Mouse (Mus musculus) midbrain, embryonic 10.5 days (tissue): Measurements from ENCODE around the gene Gata2. TPM values are rescaled to one million over a fixed set of nuclear protein-coding genes. Genes with fewer than 3 reads are reported as not detected.

Experiments
- DNase-seq: peaks from one replicate; pipeline ENCODE4 v3.0.0-alpha.2; 2017; ENCODE audit warnings: low spot score
- H3K27ac ChIP-seq: fragments of 300-500 bp; sonication (generic); replicated peaks from 2 replicates; pipeline ENCODE4 v1.5.1; 2016; ENCODE audit warnings: mild to moderate bottlenecking
- H3K27me3 ChIP-seq: fragments of 300-500 bp; sonication (generic); 2 replicates; pipeline ENCODE4 v1.6.1; 2016; ENCODE audit warnings: low read depth, mild to moderate bottlenecking; ENCODE audit not compliant: poor library complexity, severe bottlenecking
- H3K36me3 ChIP-seq: fragments of 300-500 bp; sonication (generic); 2 replicates; pipeline ENCODE4 v1.6.1; 2016; ENCODE audit warnings: mild to moderate bottlenecking, moderate library complexity
- H3K4me1 ChIP-seq: fragments of 300-500 bp; sonication (generic); 2 replicates; pipeline ENCODE4 v1.6.1; 2016
- H3K4me3 ChIP-seq: fragments of 300-500 bp; sonication (generic); 2 replicates; pipeline ENCODE4 v1.5.1; 2016; ENCODE audit warnings: mild to moderate bottlenecking, moderate library complexity
- H3K9me3 ChIP-seq: fragments of 300-500 bp; sonication (generic); replicated peaks from 2 replicates; pipeline ENCODE4 v1.6.1; 2016; ENCODE audit warnings: mild to moderate bottlenecking
- WGBS: fragments of 180-500 bp; shearing (Covaris S2); methylation state at CpG from one replicate; pipeline ENCODE4 v1.1.7; 2016; 5-methylcytosine and 5-hydroxymethylcytosine counted together
- polyA plus RNA-seq: library from polyadenylated mRNA; unstranded; fragments of >200 nt; fragmentation: Nextera tagmentation; extraction: Ambion mirVana; gene quantifications from 2 replicates; pipeline ENCODE4 v1.2.1, GENCODE M21; 2016

The Gata2 gene
- polyA plus RNA-seq, 1 experiment from 2014 or later, result 19.3 TPM

DNA sequence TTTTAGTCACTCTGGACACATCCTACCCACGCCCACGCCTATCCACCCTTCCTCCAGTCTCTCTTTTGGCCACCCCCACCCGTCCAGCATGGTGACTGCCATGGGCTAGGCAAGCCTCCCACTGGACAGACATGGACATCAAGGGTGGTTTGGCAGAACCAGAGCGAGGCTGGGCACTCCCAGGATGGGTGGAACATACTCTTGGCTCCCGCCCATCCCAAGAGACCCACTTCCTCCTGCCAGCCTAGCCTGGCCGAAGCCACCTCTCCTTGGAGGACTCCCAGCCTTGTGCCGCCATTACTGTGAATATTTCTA is 11.7 kb downstream of the Gata2 start:
- peak; percentile 30 for DNase-seq
- H3K4me3 ChIP-seq, result no peak overlapping the region
- H3K36me3 ChIP-seq, result no peaks in the 10 kb centered on the region
- no peaks in the 10 kb centered on the region for H3K9me3 ChIP-seq
- peaks cover 39% of the 10 kb centered on the region for H3K4me1 ChIP-seq
- 13% methylated on average over 7 of the region's 7 CpGs for WGBS
- no peak overlapping the region for H3K27ac ChIP-seq
- H3K27me3 ChIP-seq, result peaks cover 95% of the 10 kb centered on the region

DNA sequence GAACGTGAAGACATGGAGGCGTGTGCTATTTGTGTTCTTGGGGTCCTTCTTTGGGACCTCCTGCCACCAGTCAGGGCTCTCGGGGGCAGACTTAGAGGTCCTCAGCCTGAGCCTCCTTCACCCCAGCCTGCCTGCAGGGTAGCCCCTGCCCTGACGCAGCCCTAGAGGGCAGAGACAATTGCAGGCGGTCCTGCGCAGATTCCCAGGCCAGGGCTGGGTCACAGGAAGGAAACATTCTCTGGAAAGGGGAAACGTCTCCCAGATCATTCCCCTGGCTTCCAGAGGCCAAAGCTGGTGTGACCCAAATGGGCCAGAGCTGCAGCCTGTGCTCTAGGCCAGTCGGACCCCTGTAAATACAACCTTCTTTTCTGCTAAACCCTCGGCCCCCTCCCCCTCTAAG is 12.2 kb downstream of the Gata2 start:
- DNase-seq, result peak; percentile 34
- WGBS, result 5% methylated on average over 9 of the region's 9 CpGs
- H3K4me1 ChIP-seq, result peaks cover 35% of the 10 kb centered on the region

DNA sequence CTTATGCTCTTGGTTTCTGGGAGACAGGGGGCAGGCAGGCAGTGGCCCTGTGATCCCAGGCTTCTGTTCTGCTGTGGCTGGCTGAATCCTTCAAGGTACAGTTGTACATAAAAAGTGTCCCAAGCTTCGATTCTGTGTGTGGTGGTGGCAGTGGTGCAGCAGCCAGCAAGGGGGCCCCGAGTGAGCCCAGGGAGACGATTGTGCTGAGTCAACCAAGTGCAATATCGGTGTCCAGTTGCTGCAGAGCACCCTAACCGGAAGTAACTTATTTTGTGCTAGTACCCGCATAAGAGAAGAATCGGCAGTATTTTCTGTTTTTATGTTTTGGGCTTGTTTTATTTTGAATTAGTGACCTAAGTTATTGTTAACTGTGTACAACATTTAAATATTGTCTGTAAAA is 12.9 kb downstream of the Gata2 start:
- DNase-seq, result no peak
- Histone ChIP-seq H3K4me3 (no peak overlapping the region), H3K4me1 (peaks cover 35% of the 10 kb centered on the region), H3K27ac (no peak overlapping the region), H3K36me3 (no peaks in the 10 kb centered on the region), H3K9me3 (no peaks in the 10 kb centered on the region), H3K27me3 (peaks cover 83% of the 10 kb centered on the region)
- 43% methylated on average over 7 of the region's 7 CpGs for WGBS

More for the DNA sequence above, 12.2 kb downstream of the Gata2 start:
- Histone ChIP-seq H3K27me3 (peaks cover 89% of the 10 kb centered on the region), H3K27ac (no peak overlapping the region), H3K4me3 (no peak overlapping the region), H3K36me3 (no peaks in the 10 kb centered on the region), H3K9me3 (no peaks in the 10 kb centered on the region)

DNA sequence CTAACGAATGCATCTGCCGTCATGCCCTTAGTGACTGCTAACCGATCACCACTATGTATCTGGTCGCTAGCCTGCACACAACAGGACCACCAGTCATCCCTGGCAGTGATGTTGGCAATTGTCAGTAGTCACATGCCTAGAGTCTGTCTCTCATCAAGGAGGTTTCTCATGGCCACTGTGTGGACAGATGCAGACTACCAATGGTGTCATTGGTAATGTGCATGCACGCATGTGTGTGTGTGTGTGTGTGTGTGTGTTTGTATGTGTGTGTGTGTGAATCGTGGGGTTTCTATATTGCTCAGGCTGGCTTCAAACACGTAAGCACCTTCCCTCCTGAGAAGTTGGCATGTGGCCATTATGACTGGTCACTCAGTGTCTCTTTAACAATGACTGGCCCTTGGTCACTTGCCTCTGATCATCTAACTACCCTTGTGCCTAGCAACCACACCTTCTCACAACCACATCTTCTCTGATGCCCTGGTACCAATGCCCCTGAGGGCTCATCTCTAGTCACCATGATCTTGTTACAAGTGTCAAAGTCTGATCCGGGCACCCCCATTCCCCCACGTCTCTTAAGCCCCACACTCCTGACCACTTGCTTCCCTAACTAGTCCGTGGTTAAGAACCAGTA is 13.8 kb downstream of the Gata2 start:
- H3K27me3 ChIP-seq, result peaks cover 73% of the 10 kb centered on the region
- DNase-seq, result no peak

DNA sequence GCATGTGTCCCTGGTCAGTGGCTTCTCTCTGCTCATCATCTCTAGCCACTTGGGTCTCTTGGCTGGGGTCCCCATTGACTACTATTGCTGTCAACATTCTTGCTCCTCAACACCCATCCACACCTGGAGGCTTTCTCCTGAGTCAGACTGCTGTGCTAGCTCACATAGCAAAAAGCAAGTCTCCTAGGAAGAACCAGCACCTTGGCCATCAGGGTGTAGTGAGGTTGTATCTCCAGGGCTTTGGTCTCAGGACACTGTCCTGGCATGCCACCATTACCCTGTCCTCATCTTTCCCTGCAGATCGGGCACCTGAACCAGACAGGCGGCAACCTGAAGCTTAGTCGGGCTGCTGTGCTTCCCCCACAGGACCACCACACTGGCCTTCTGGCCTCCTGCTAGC is 14.6 kb downstream of the Gata2 start:
- H3K27me3 ChIP-seq, result peaks cover 65% of the 10 kb centered on the region

More for the DNA sequence above, 13.8 kb downstream of the Gata2 start:
- Histone ChIP-seq H3K27ac (no peak overlapping the region), H3K36me3 (no peaks in the 10 kb centered on the region), H3K4me1 (peaks cover 31% of the 10 kb centered on the region), H3K9me3 (no peaks in the 10 kb centered on the region), H3K4me3 (no peak overlapping the region)
- WGBS, result 90% methylated on average over 10 of the region's 10 CpGs

DNA sequence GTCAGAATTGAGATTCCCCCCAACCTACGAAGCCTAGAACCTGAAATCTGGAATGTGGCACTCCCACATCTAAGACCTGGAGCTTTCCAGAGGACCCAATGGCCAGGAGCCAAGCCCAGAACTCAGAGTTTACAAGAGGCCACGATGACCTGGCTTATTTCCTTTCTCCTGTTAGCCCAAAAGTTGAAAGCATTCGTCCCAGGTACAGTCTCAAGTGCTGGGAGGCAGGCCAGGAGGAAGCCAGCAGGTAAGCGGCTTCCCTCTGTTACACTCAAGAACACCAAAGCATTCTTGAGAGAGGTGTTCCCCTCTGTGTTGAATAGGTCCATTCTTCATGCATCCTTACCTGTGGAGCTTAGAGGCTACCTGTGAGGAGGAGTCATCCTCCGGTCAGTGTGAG is 15.8 kb downstream of the Gata2 start:
- no peaks in the 10 kb centered on the region for H3K36me3 ChIP-seq
- WGBS, result 84% methylated on average over 5 of the region's 5 CpGs
- no peak for DNase-seq
- peaks cover 58% of the 10 kb centered on the region for H3K27me3 ChIP-seq
- peaks cover 20% of the 10 kb centered on the region for H3K4me1 ChIP-seq
- H3K9me3 ChIP-seq, result no peaks in the 10 kb centered on the region
- H3K27ac ChIP-seq, result no peak overlapping the region
- H3K4me3 ChIP-seq, result no peak overlapping the region

More for the DNA sequence above, 14.6 kb downstream of the Gata2 start:
- peaks cover 27% of the 10 kb centered on the region for H3K4me1 ChIP-seq
- no peak for DNase-seq
- H3K27ac ChIP-seq, result no peak overlapping the region
- H3K9me3 ChIP-seq, result no peaks in the 10 kb centered on the region
- H3K4me3 ChIP-seq, result no peak overlapping the region
- H3K36me3 ChIP-seq, result no peaks in the 10 kb centered on the region
- WGBS, result 94% methylated on average over 3 of the region's 3 CpGs

DNA sequence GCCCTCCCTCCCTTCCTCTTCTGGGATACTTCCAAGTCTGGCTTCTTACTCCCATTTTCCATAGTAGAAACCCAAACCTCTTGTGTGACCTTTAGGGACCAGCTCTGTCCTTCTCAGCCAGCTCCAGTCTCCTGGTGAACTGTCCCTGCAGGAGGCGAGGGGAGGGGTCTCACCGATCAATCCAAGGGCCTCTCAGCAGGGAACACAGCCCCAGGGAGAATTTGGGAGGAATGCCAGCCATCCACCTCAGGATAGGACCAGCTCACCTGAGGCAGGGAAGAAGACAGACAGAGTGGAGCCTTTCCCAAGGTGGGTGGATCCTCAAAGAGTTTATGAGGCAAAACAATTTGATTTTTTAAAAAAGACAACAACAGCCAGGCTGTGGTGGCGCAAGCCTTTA is 16.5 kb downstream of the Gata2 start:
- DNase-seq, result no peak
- peaks cover 14% of the 10 kb centered on the region for H3K4me1 ChIP-seq
- no peak overlapping the region for H3K27ac ChIP-seq
- H3K36me3 ChIP-seq, result no peaks in the 10 kb centered on the region
- H3K9me3 ChIP-seq, result no peaks in the 10 kb centered on the region
- H3K4me3 ChIP-seq, result no peak overlapping the region
- WGBS, result 60% methylated on average over 3 of the region's 3 CpGs
- H3K27me3 ChIP-seq, result peaks cover 51% of the 10 kb centered on the region

DNA sequence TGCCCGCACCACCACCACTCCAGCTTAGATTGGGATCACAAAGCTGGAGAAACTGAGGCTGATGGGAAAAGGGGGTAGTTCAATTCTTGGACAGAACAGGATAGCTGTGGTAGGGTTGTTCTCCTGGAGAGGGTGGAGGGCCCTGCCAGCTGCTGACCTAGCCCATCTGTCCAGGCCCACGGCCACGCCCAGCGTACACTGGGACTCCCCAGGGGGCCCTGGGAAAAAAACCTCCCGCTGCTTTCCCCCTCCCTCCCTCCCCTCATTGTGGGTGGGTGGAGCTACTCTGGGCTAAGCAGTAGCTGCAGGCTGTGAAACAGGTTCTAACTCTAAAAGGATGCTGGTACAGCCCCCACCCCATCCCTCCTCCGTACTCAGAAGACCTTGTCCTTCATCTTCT is 22.1 kb downstream of the Gata2 start:
- Histone ChIP-seq H3K27me3 (0 out of 2 replicates have a peak, but pooled peaks cover 8% of the 10 kb centered on the region), H3K4me3 (no peak overlapping the region), H3K9me3 (peaks cover 5% of the 10 kb centered on the region), H3K4me1 (peaks cover 3% of the 10 kb centered on the region; the same call in 1 of the 2 replicates), H3K27ac (no peak overlapping the region), H3K36me3 (no peaks in the 10 kb centered on the region)
- DNase-seq, result no peak
- WGBS, result 43% methylated on average over 6 of the region's 6 CpGs

DNA sequence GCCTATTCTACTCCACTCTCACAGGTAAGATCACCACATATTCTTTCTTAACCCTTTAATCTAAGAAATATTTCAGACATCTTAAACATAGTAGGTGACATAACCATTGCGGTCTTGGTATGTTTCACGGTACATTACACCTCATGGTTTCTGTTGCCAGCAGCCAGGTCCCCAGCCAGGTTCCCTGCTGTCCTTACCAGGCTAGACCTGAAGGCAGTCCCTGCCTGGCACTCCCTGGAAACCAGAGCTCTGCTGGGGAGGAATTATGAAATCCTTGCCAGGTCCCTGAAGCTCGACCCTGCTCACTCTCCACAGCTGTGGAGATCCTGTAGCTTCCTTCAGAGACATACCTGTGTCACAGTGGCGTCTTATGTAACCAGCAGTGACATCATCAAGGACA is 22.5 kb downstream of the Gata2 start:
- H3K36me3 ChIP-seq, result no peaks in the 10 kb centered on the region
- WGBS, result 81% methylated on average over 4 of the region's 4 CpGs
- H3K27ac ChIP-seq, result no peak overlapping the region
- no peak for DNase-seq
- H3K4me3 ChIP-seq, result no peak overlapping the region
- H3K4me1 ChIP-seq, result peaks cover 3% of the 10 kb centered on the region; the same call in 1 of the 2 replicates
- peaks cover 5% of the 10 kb centered on the region for H3K9me3 ChIP-seq
- peaks cover 8% of the 10 kb centered on the region; the same call in 1 of the 2 replicates for H3K27me3 ChIP-seq

DNA sequence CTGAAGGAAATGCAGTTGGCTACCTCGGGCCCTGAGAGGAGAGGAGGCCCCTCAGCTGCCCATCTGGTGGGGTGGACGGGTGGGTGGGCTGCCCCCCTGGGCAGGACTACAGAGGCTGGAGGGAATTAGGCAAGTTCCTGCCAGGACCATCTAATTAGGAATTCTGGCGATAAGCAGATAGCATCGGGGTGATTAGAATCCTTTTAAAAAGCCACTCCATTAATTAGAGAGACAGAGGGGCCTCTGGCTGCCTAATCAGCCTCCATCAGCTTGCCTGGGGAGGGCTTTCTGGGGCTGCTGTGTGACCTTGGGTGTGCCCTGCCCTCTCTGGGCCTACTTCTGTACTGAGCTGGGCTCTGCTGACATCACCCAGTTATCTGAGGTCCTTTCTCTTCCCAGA is 25.4 kb downstream of the Gata2 start:
- peaks cover 5% of the 10 kb centered on the region for H3K9me3 ChIP-seq
- peaks cover 11% of the 10 kb centered on the region for H3K4me1 ChIP-seq
- peaks cover 4% of the 10 kb centered on the region for H3K27me3 ChIP-seq
- 26% methylated on average over 4 of the region's 4 CpGs for WGBS
- no peaks in the 10 kb centered on the region for H3K36me3 ChIP-seq
- no peak overlapping the region for H3K27ac ChIP-seq
- no peak overlapping the region for H3K4me3 ChIP-seq
- DNase-seq, result no peak

DNA sequence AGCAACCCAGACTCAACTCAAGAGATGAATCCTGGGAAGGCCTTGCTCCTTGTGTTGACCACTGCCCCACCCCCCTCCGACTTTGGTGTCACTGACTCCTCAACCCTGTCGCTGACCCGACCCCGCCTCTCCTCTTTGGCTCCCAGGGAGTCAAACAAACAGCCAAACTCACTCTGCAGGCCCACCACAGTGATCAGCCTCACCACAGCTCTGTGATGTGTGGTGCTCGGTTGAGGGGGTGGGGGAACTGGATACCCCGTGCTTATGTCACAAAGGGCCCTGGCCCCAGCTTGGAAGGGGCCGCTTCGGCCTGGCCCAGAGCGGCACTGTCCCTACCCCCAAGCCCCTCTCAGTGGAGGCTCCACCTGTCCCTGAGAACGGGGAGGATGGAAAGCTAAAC is 28.3 kb downstream of the Gata2 start, which contains the start of gene Dnajb8:
TSS of gene Dnajb8 (plus strand) at position 301 of the 400 bp plus-strand sequence.
- peaks cover 13% of the 10 kb centered on the region for H3K27me3 ChIP-seq
- no peak within 1 kb of the TSS for H3K4me3 ChIP-seq
- no peak for DNase-seq
- peaks cover 5% of the 10 kb centered on the region for H3K9me3 ChIP-seq
- H3K27ac ChIP-seq, result no peak within 1 kb of the TSS
- H3K36me3 ChIP-seq, result no peaks in the 10 kb centered on the region
- 47% methylated on average over 10 of the region's 10 CpGs for WGBS
- H3K4me1 ChIP-seq, result peaks cover 24% of the 10 kb centered on the region

DNA sequence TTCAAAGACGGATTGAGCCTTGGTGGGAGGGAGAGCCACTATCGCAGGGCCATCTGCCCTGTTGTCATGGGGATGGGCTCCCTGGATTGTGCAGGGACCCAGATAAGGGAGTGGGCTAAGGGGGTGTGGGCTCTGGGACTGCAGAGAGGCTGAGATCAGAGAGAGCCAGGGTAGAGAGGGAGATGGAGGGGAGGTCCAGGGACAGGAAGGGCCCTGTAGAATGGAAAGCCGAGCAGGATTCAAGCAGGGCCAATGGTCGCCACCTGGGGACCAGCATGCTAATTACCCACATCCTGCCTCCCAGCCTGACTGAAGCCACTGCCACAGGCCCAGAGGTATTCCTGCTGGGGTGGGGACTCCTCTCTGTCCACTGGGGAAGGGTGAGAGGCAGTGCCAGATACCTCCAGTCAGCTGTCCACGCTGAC is 32.9 kb downstream of the Gata2 start:
- H3K4me1 ChIP-seq, result peaks cover 50% of the 10 kb centered on the region
- H3K9me3 ChIP-seq, result no peaks in the 10 kb centered on the region
- no peak overlapping the region; the same call in 1 of the 2 replicates for H3K27ac ChIP-seq
- 17% methylated on average over 5 of the region's 5 CpGs for WGBS
- H3K27me3 ChIP-seq, result peaks cover 44% of the 10 kb centered on the region
- no peaks in the 10 kb centered on the region for H3K36me3 ChIP-seq
- peak; percentile 41 for DNase-seq
- H3K4me3 ChIP-seq, result no peak overlapping the region

DNA sequence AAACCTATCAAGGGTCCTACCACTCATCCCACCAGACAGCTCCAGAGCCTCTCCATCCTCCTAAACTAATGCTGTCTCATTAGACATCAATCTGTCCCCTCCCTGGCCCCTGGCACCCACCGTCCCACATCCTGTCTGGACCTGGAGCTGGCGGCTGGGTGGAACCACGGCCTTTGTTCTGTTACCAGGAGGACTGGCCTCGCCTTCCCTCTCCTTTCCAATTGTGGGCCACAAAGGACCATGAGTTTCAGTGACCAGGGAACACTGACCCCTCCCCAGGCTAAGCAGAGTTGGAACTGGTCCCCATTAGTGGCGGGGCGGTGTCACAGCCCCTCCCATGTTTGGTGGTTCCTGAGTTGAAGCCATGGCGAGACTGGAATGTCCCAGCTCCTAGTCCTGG is 33.8 kb downstream of the Gata2 start:
- peak overlapping the region; percentile 4; the same call in 1 of the 2 replicates for H3K27ac ChIP-seq
- 70% methylated on average over 7 of the region's 7 CpGs for WGBS

More for the DNA sequence above, 33.8 kb downstream of the Gata2 start:
- H3K4me1 ChIP-seq, result peaks cover 45% of the 10 kb centered on the region
- H3K4me3 ChIP-seq, result no peak overlapping the region
- no peaks in the 10 kb centered on the region for H3K9me3 ChIP-seq
- no peaks in the 10 kb centered on the region for H3K36me3 ChIP-seq
- no peak for DNase-seq
- peaks cover 54% of the 10 kb centered on the region for H3K27me3 ChIP-seq
